Mouse (Mus musculus) layer of hippocampus, adult 9-11 months (tissue): ENCODE data around the gene Ano10.

Source experiments
- DNase-seq: peaks from one replicate; pipeline ENCODE4 v3.0.0; 2022

Ano10 gene

GRCm38 (mm10) chr9:122152501-122152900, 141.7 kb downstream of the Ano10 start:
- no peak for DNase-seq

GRCm38 (mm10) chr9:122152063-122152462, 142.2 kb downstream of the Ano10 start:
- no peak for DNase-seq

DNA sequence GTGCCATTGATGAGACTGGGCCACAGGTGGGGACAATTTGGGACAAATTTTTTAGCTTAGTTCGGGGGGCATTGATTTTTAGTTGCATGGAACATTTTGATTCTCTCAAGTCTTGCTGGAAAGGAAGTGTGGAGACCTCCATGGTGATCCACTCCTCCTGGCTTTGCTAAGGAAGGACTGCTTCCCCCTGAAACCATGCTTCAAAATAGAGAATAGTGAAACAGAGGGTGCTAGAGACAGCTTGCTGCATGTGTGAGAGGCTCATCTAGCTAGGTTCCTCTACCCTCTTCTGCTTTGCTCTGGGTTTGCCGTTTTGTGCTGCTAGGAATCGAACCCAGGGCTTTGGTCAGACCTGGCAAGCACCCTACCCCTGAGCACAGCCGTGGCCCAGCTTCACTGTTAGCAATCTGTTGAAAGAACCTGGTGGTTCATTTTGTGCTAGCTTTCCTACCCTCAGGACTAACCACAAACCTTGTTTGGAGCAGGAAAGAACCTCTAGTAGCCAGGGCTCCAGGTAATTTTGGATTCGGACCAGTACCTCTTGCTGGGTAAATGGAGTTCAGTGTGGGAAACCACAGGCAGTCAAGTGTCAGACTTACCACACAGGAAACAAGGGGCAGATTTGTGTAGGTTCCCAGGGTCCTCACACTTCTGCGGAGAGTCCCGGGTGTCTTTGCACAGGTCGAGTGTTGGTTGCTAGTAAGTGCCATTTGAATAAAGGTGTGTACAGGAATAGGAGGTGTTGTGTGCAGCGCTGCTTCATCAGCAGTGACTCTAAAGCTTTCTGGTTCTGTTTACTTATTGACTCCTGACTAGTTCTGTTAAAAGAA, 144.0 kb downstream of the Ano10 start:
- DNase-seq: no peak

- no peak for DNase-seq
Measured at GRCm38 (mm10) chr9:122148356-122148755, 145.9 kb downstream of the Ano10 start.

- no peak for DNase-seq
Measured at GRCm38 (mm10) chr9:122146124-122146870, 147.9 kb downstream of the Ano10 start.

DNA sequence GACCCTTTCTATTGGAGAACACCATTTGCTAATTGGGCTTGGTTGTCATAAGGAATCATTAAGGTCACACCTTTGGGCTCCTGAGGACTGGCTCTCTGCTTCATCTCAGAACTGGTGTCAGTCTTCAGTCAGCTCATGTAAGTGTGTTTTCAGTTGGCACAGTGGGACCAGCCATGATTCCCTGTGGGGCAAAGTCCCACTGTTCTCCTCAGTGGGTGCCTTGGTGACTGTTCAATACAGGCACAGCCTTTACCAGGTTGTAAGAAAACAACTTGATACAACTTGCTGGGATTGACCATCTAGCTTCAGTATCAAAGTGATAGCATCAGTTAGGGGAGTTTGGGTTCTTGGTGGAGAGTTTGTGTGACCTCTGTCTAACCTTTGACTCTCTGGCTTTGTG, 148.5 kb downstream of the Ano10 start:
- no peak for DNase-seq

DNA sequence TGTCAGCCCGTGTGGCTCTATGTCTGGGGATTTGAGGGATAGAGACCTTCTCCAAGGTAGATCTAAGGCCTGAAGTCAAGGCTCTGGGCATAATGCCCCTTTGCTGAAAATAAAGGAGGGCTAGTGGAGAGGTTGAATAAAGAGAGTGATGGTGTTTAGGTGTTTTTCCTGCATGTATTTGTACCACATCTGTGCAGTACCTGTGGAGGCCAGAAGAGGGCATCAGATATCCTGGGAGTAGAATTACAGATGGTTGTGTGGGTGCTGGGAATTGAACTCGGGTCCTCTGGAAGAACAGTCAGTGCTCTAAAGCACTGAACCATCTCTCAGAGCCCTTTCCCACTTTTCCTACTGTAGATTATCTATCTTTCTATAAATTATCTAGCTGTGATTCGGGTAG, 149.4 kb downstream of the Ano10 start:
- DNase-seq: no peak

DNA sequence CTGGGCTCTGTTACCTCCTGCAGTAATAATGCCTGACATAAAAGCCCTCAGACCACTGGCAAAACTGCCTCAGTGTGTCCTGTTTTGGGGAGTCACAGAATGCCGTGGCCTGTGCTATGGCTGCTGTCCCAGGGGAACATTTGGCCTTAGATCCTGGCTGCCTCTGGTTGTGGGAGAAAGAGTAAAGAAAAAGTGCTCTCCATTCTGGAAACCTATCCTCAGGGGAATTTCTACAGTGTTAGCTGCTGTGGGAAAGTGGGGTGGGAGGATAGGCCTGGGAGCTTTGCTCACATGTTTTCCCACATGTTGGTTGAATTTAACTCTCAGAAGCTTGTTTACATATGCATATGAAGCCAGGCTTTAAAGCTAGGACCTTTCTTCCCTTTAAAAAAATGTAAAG, 151.0 kb downstream of the Ano10 start:
- DNase-seq: no peak

GRCm38 (mm10) chr9:122139236-122139635, 155.0 kb downstream of the Ano10 start:
- DNase-seq: no peak

- DNase-seq: no peak
Measured at GRCm38 (mm10) chr9:122138371-122139029, 155.7 kb downstream of the Ano10 start.

DNA sequence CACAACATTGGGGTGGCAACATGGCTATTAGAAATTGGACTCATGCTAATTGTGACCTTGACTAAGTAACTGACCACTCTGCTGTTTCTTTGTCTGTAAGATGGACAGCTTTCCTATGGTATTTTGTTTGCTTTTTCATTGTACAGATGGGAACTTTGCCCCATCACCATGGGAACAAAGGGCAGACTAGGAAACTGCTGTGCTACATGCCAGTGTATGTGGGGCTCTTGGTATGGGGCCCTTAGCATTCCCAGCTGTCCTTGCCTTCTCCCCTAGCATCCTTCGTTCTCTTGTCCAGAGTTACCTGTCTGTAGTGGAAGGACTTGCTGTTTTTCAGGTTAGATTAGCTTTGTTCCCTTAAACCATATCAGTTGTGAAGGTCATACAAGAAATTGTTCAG, 156.3 kb downstream of the Ano10 start:
- no peak for DNase-seq

- no peak for DNase-seq
Measured at GRCm38 (mm10) chr9:122135885-122136170, 158.4 kb downstream of the Ano10 start.

DNA sequence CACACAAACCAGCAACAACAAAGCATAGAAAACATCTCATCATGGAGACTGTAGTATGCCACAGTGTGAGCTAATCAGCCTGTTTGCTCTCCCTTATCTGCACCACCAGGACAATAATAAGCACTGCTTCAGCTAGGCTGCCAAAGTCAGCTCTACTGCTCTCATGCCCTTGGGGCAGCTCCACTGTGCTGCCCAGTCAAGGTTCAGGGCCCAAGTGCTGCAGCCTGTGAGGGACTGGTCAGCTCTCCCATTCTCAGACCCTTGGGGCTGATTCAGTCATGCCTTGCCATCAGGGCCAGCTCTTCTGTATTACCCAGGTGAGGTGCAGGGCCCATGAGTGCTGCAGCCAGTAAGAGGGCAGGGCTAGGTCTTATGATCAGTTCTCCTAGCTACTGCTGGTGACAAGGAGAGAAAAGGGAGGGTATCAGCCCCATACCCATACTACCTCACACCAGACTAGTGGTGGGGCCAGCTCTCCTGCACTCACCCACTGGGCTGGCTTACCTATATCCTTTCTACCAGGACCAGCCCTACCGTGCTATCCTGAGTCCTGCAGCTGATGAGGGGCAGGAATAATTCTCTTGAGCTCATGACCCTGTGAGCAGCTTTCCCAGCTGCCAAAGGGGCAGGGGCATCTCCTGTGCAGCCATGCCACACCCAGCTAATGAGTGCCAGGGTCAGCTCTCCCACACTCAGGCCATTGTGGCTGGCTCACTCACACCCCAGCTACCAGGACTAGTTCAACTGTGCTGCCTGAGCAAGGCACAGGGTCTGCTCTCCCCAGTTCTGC, 158.9 kb downstream of the Ano10 start:
- no peak for DNase-seq

DNA sequence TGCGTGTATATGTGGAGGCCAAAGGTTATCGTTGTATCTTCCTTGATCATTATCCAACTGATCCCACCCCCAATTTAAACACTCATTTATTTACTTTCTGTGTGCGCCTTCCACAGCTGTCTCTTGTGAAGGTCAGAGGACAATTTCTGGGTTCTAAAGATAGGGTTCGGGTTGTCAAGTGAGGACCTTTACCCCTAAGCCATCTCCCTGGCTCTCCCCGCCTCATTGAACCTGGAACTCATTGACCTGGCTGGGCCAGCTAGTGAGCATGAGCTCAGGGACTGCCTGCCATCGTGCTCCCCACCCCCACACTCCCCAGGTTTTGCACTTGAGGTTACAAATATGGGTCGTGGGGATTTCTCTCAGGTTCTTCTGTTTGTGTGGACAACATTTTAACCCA, 162.1 kb downstream of the Ano10 start:
- DNase-seq: no peak

GRCm38 (mm10) chr9:122130666-122131065, 163.6 kb downstream of the Ano10 start:
- DNase-seq: no peak

DNA sequence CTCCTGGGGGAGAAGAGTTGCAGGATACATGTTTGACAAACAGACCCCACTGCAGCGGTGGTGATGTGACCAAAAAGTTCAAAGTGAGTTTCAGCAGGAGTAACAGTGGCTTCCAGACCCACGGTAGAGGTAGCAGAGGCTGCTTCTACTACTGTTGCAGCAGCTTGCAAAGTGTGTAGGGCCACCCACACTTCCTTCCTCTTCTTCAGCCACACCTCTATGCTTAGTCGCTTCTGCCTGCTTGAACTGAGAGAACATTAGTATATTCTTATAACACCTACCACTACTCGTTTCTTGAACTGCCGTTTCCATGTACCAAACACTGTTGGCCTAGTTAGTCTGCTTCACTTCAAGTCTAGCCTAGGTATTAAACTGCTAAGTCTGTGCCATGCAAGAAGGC, 165.5 kb downstream of the Ano10 start:
- no peak for DNase-seq

- DNase-seq: no peak
Measured at GRCm38 (mm10) chr9:122127271-122127785, 166.9 kb downstream of the Ano10 start.

DNA sequence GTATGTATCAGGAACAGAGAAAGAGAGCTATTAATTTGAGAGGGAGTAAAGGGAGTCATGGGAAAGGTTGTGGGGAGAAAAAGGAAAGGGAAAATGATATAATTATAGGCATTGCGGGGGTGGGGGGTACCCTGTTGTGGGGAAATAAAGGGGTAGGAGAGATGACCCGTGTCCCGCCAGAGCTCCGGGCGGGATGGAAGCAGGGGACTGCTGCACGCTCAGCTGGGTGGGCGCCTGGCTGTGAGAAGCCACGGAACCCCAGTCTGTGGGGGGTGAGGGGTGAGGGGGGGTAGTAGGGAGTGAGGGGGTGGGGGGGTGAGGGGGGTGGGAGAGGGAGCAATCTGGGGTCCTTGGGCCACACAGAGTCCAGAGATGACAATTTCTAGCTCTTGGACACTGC, 167.4 kb downstream of the Ano10 start:
- DNase-seq: no peak
